Mouse (Mus musculus): ENCODE data around the gene Alkbh8. TPM values are rescaled to one million over a fixed set of nuclear protein-coding genes. Genes with fewer than 3 reads are reported as not detected.

Alkbh8 gene
- total RNA-seq, 2 experiments from 2014 or later = 27.1 to 29.0 TPM

Other genes with a start within 250 kb of the Alkbh8 start
- gene Cwf19l2, start 68.5 kb downstream of the Alkbh8 start, total RNA-seq (2021) = 10 to 100 TPM; 38.7 to 40.5 TPM
- 10 to 100 TPM; 10.6 to 12.4 TPM for gene Gucy1a2, start 197.6 kb downstream of the Alkbh8 start, total RNA-seq (2021)